ENCODE assay signal across 21 mouse cellular contexts in genomic region chr5:45027876-45028275, GRCm38 (mm10).
DNase-seq lines count a peak whose midpoint lies in the region; ATAC-seq and TF ChIP-seq lines count a peak whose summit lies in the region.
"Had no signal": no experiment of that assay in that cellular context is flagged by ENCODE, and none has a peak within 500 bp of the region (broad histone marks: within the 10 kb centered on the region; RNA-seq: fewer than 3 reads in every experiment).

No protein-coding gene starts in this region.

- no peaks in the 10 kb centered on the region for H3K9me3 ChIP-seq in ES-E14 (ENCODE audit: control insufficient read depth, insufficient read depth, low read depth, low read length)
- no peaks in the 10 kb centered on the region for H3K9me3 ChIP-seq in midbrain, embryonic 15.5 days
- H3K9me3 ChIP-seq in kidney, embryonic 16.5 days (ENCODE audit: low read length) = no peaks in the 10 kb centered on the region
- H3K9me3 ChIP-seq: embryonic facial prominence, embryonic 13.5 days; embryonic facial prominence, embryonic 15.5 days; forebrain, embryonic 13.5 days; forebrain, embryonic 15.5 days had no signal

- H3K27me3 ChIP-seq in midbrain, embryonic 15.5 days (replicated peaks) = no peaks in the 10 kb centered on the region
- H3K27me3 ChIP-seq in kidney, embryonic 16.5 days (ENCODE audit: insufficient read depth, low read length) = no peaks in the 10 kb centered on the region
- H3K27me3 ChIP-seq: embryonic facial prominence, embryonic 13.5 days; embryonic facial prominence, embryonic 15.5 days; forebrain, embryonic 13.5 days; forebrain, embryonic 15.5 days had no signal

- H3K4me2 ChIP-seq in midbrain, embryonic 15.5 days = no peak overlapping the region
- H3K4me2 ChIP-seq in kidney, embryonic 16.5 days (replicated peaks; ENCODE audit: low read depth, low read length) = no peak overlapping the region
- H3K4me2 ChIP-seq: embryonic facial prominence, embryonic 13.5 days; embryonic facial prominence, embryonic 15.5 days; forebrain, embryonic 13.5 days; forebrain, embryonic 15.5 days had no signal

- in situ Hi-C loops in ES-E14 (cut with MboI; ENCODE audit: low sequenced_read_pairs in 2 of 2, unreplicated experiment in 2 of 2) = no loop called here

- H3K4me3 ChIP-seq in ES-E14 (ENCODE audit: insufficient read depth in 1 of 2, low read depth in 1 of 2, low read length in 2 of 2, poor library complexity in 1 of 2, severe bottlenecking in 1 of 2) = no peak overlapping the region
- no peak overlapping the region for H3K4me3 ChIP-seq in midbrain, embryonic 15.5 days
- H3K4me3 ChIP-seq in kidney, embryonic 16.5 days (ENCODE audit: low read length) = no peak overlapping the region
- H3K4me3 ChIP-seq: embryonic facial prominence, embryonic 13.5 days; embryonic facial prominence, embryonic 15.5 days; forebrain, embryonic 13.5 days; forebrain, embryonic 15.5 days had no signal

- H3K36me3 ChIP-seq in ES-E14 (ENCODE audit: control insufficient read depth, insufficient read depth, low read length, poor library complexity, severe bottlenecking) = no peaks in the 10 kb centered on the region
- H3K36me3 ChIP-seq in midbrain, embryonic 15.5 days (replicated peaks) = no peaks in the 10 kb centered on the region
- H3K36me3 ChIP-seq in kidney, embryonic 16.5 days (ENCODE audit: insufficient read depth, low read length) = no peaks in the 10 kb centered on the region
- H3K36me3 ChIP-seq: embryonic facial prominence, embryonic 13.5 days; embryonic facial prominence, embryonic 15.5 days; forebrain, embryonic 15.5 days had no signal

- DNase-seq in ES-E14 (ENCODE audit: low read depth, low spot score) (peak; percentile 8), ZHBTc4 (ENCODE audit: low read depth, low spot score) (peak; percentile 51)
- peak; percentile 25 for DNase-seq in brain, embryonic 14.5 days (ENCODE audit: low read depth)
- DNase-seq: adrenal gland, adult 2 months; adrenal gland, postnatal 10 days; adrenal gland, postnatal 25 days; cerebellum, adult 11 months; cerebellum, adult 18-20 months; cerebellum, adult 8-10 months; cerebellum, adult 9-11 months; cerebellum, postnatal 14 days; cerebellum, postnatal 36 days; embryo, embryonic 11 days; forebrain, postnatal 0 days had no signal

- H3K4me1 ChIP-seq in ES-E14 (ENCODE audit: control insufficient read depth in 2 of 2, insufficient read depth in 2 of 2, low read length in 2 of 2, poor library complexity in 1 of 2) = 0 out of 4 replicates have a peak, but pooled peaks cover 0 to 3% of the 10 kb centered on the region in 2 experiments
- H3K4me1 ChIP-seq in midbrain, embryonic 15.5 days = no peaks in the 10 kb centered on the region
- H3K4me1 ChIP-seq in kidney, embryonic 16.5 days (ENCODE audit: insufficient read depth, low read length) = no peaks in the 10 kb centered on the region
- H3K4me1 ChIP-seq: embryonic facial prominence, embryonic 13.5 days; embryonic facial prominence, embryonic 15.5 days; forebrain, embryonic 13.5 days; forebrain, embryonic 15.5 days had no signal

- H3K27ac ChIP-seq in ES-E14 (ENCODE audit: insufficient read depth, low read depth, low read length, poor library complexity, severe bottlenecking) = no peak overlapping the region
- H3K27ac ChIP-seq in midbrain, embryonic 15.5 days = no peak overlapping the region
- H3K27ac ChIP-seq in kidney, embryonic 16.5 days (ENCODE audit: low read length) = no peak overlapping the region
- H3K27ac ChIP-seq: embryonic facial prominence, embryonic 13.5 days; embryonic facial prominence, embryonic 15.5 days; forebrain, embryonic 13.5 days; forebrain, embryonic 15.5 days had no signal

- no peak for TF ChIP-seq POLR2A in brain, embryonic 14.5 days (IDR thresholded peaks at IDR 0.05; ENCODE audit: borderline replicate concordance, extremely low read depth, insufficient read depth, insufficient read length, poor library complexity, severe bottlenecking)

- no peak overlapping the region for H3K9ac ChIP-seq in ES-E14 (ENCODE audit: insufficient read depth, low read depth, low read length, poor library complexity, severe bottlenecking)
- no peak overlapping the region for H3K9ac ChIP-seq in midbrain, embryonic 15.5 days
- H3K9ac ChIP-seq in kidney, embryonic 16.5 days (replicated peaks; ENCODE audit: low read length) = no peak overlapping the region
- H3K9ac ChIP-seq: embryonic facial prominence, embryonic 13.5 days; embryonic facial prominence, embryonic 15.5 days; forebrain, embryonic 13.5 days; forebrain, embryonic 15.5 days; forebrain, postnatal 0 days had no signal

- WGBS in midbrain, embryonic 15.5 days = 19% methylated on average over 3 of the region's 3 CpGs
- WGBS in kidney, embryonic 16.5 days = 42% methylated on average over 3 of the region's 3 CpGs

- no peak for TF ChIP-seq CTCF in brain, embryonic 14.5 days (IDR thresholded peaks at IDR 0.05; ENCODE audit: borderline replicate concordance, extremely low read depth, insufficient read depth, insufficient read length)

- ATAC-seq in midbrain, embryonic 15.5 days (replicated peaks) = no peak
- ATAC-seq in kidney, embryonic 16.5 days (ENCODE audit: low FRiP score, low TSS enrichment) = no peak
- ATAC-seq in erythroblast, adult 5-6 weeks (replicated peaks; ENCODE audit: low FRiP score, poor library complexity, severe bottlenecking) = no peak
- ATAC-seq: forebrain, embryonic 13.5 days; forebrain, embryonic 15.5 days; forebrain, postnatal 0 days had no signal

TF ChIP-seq in ES-E14, 5 proteins besides CTCF, POLR2A, EP300 and RAD21:
- no peak for TF ChIP-seq ZNF384 (IDR thresholded peaks at IDR 0.05; ENCODE audit: low read depth, low read length)
- no peak for TF ChIP-seq ZC3H11A (IDR thresholded peaks at IDR 0.05; ENCODE audit: borderline replicate concordance, low read depth, low read length)
- TF ChIP-seq MAFK (IDR thresholded peaks at IDR 0.05; ENCODE audit: insufficient read depth, low read depth, low read length) = no peak
- no peak for TF ChIP-seq HCFC1 (IDR thresholded peaks at IDR 0.05; ENCODE audit: borderline replicate concordance, insufficient read depth, low read length)
